Mouse (Mus musculus) spleen, postnatal 14 days (tissue): Measurements from ENCODE around the gene Slco3a1.

Source experiments
- DNase-seq, 2 experiments: peaks; one replicate each; pipeline ENCODE4 v3.0.0; 2021 to 2022; ENCODE audit warnings: low spot score in 2 of 2

The Slco3a1 gene

DNA sequence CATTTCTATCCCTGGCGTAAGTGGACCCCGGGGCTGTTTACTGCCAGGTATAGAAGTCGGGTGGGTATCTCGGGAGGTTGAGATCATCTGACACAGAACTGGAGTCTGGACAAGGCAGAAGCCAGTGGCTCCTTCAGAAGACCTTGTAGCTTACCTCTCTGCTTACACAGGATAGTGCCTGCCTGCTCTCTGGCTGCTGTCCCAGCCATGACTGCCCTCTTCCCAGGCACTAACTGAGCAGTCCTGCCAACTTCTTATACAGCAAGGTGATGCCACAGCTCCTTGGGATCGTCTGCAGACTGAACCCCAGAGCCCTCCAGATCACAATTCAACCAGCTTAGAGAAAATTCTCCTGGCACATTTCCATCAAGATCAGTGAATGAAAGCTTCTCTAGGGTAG is 26.4 kb downstream of the Slco3a1 start:
- DNase-seq: no peak

DNA sequence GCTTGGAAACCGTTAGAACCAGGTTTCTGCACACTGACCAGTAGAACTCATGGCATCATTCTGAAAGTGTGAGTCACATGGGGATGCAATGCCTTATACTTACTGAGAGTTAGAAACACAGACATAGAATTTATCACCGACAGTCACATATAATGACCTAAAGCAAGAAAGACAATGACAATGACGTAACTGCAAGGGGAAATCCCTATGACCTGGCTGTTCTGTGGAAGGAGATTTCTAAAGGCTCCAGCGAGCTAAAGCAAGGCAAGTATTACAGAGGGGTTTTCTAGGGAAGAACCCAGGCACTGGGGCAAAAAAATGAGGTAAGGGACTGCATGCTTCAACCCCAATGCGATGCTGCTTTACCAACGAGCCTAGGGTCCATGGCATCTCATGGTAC is 26.9 kb downstream of the Slco3a1 start:
- no peak for DNase-seq

GRCm38 (mm10) chr7:74526030-74526429 is 28.6 kb downstream of the Slco3a1 start:
- DNase-seq: no peak

GRCm38 (mm10) chr7:74525586-74525985 is 29.0 kb downstream of the Slco3a1 start:
- DNase-seq: no peak

GRCm38 (mm10) chr7:74524188-74524971 is 30.2 kb downstream of the Slco3a1 start:
- no peak for DNase-seq

DNA sequence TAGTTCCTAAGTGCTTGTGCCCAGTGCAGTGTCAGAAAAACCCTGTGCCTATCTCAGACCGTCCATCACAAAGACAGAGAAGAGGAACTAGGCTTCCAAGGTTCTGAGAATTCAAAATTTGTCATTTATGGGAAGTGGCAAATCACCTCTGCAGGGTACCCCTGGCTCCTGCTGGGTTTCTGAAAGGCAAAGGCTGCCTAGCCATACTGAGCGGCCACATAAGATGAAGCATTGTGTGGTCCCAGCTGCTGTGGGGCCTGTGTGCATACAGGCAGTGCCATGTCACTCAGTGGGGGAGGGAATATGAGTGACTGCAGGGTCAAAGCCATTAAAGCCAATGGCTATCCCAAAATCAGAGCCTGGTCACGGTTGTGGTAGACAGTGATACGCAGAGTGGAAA is 31.5 kb downstream of the Slco3a1 start:
- no peak for DNase-seq

- no peak for DNase-seq
Observed at GRCm38 (mm10) chr7:74522260-74522659, 32.3 kb downstream of the Slco3a1 start.

DNA sequence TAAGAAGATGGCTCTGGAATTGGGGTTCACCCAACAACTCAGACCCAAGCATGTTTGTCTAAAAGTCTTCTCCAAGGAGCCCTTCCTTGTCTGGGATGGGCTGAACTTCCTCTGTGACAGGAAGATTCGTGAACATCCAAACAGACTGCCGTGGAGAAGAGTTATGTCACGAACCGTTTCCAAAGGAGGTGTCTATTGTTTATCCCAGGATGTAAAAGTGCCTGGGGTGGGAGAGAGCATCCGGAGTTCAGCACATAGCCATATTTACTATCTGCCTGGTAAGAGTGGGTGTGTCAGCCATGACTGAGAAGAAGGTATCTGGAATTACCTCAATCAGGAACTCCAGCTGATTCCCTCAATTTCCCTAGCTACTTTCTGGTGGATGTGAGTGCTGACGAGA is 35.2 kb downstream of the Slco3a1 start:
- no peak for DNase-seq

DNA sequence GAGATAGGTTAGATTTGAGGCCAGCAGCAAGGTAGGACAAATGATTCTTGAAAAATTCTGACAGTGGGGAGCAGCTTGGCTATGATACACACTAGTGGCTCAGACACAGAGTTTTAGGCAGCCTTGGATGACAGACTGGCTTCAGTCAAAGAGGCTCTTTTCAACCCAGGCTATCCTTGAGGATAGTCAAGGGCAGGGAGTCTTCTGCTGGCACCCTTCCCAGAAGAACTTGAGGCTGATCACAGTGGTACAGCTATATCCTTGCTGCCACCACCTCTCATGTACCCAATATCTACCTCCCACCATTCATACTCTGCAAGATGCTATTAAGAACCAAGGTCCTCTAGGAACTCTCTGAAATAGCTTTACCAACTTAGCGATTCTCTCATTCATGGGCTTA is 35.8 kb downstream of the Slco3a1 start:
- DNase-seq: no peak

DNA sequence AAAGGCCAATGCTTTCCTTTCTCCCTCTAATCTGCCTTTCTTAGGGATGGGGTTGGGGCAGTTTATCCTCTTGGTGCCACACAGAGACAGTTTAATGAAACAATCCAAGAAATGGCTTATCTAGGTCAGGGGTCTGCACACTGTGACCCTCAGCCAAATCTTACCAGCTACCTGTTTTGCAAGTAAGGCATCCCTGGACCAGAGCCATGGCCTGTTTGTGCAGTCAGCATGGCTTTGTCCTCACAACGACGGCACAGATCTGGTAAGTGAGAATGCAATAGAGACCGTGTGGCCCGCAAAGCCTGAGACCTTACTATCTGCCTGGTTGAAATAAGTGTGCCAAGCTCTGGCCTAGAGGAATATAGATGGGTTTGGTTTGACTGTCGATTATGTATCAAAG is 36.3 kb downstream of the Slco3a1 start:
- no peak for DNase-seq

DNA sequence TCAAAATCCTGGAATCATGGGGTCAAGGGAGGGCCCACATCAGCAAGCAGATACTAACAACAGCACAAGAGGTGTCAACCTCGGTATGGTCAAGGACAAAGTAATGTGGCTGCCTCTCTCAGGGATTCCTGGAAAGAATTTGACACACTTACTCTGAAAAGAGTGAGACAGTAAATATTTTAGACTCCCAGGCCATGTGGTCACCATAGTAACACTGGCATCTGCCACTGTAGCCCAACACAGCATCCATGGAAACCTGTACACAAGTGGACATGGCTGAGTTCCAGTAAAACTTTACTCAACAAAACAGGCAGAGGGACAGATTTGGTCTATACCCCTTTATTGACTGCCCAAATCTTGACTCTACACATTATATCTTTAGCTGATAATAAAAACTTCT is 43.9 kb downstream of the Slco3a1 start:
- DNase-seq: no peak

- no peak for DNase-seq
Observed at GRCm38 (mm10) chr7:74508205-74508604, 46.4 kb downstream of the Slco3a1 start.

DNA sequence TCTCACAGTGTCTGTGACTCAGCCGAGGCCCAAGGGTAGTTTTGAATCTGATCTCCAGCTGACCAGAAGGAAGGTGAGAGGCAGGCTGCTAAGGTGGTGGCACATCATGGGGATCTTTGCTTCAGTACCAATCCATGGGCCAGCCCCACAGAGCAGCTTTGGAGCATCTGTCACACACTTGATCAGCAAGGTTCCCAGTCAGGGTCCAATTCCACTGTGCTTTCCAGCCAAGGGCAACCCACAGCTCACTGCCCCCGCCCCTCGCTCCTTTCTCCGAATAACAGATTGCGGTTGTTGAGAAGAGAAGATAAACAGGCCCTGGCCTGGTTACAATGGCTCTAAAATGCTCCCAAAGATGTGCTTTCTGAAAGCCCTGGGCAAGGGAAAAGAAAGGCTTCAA is 47.7 kb downstream of the Slco3a1 start:
- no peak for DNase-seq

DNA sequence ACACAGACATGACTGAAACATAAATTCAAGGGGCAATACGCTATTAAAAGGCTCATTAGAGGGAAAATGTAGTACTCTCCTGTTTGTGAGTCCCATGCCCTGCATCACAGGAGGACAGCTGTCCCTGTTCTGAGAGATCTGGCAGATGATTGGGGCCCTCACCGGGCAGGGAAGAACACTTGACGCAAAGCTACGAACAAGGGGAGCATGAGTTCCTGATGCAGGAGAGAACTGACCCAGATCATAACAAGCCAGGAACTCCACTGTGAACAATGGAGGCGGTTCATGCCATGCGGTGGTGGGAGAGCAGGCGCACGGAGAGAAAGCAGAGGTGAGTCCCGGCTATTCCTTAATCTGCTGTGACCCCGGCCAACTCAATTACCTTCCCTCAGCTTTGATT is 48.9 kb downstream of the Slco3a1 start:
- no peak for DNase-seq

DNA sequence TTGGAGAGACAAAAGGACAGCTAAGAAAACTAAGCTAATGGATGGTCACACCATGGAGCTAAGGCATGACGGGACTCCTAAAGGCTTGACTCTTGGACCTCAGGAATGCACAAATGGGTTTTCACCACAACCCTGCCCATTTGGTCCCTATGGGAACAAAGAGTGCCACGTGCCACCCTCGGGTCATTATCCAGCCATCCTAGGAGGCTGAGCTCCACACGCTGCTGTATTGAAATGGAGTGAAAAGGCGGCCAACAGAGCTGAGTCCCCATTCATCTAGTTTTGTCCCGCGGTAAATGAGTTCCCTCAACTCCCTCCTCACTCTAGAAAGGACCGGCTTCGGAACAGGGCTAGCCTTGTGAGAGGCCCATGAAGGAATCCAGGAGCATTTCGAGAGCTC is 53.4 kb downstream of the Slco3a1 start:
- no peak for DNase-seq

- DNase-seq: no peak
Observed at GRCm38 (mm10) chr7:74499470-74499869, 55.1 kb downstream of the Slco3a1 start.

GRCm38 (mm10) chr7:74498266-74498980 is 56.2 kb downstream of the Slco3a1 start:
- no peak for DNase-seq

- no peak for DNase-seq
Observed at GRCm38 (mm10) chr7:74497203-74497602, 57.4 kb downstream of the Slco3a1 start.

DNA sequence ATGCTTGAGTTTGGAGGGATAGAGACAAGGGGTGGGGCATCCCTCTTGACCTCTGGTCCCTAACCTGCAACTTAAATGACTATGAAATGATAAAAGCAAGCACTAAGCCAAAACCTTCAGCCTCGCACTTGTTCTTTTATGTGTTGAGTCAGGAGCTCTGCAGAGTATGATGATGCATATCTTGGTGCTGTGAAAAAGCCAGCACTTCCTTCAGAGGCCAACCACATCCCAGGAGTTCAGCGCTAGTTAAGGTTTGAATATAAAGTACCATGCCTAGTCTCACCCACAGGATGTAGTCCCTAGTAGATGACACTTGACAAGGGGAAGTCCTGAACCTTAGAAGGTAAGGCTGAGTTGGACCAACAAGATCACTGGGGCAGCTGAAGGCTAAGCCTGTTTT is 59.1 kb downstream of the Slco3a1 start:
- DNase-seq: no peak

GRCm38 (mm10) chr7:74493775-74494174 is 60.8 kb downstream of the Slco3a1 start:
- no peak for DNase-seq

- DNase-seq: no peak
Observed at GRCm38 (mm10) chr7:74491683-74492355, 62.8 kb downstream of the Slco3a1 start.

DNA sequence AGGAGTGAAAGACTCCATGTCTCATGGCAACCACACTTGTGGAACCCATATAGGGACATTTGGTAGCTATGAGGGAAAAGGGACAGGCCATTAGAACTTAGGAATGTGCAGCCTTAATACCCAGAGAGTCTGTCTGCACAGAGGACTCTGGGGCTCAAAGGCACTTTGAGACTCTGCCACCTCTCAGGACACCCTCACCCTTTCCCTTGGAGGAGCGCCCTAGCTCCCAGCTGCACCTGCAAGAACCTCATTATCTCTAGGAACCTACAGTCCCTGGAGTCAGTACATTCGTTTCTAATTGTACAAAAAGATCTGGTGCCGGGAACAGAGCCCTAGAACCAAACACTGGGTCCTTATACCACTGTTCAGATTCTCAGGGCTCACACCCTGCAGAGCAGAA is 66.4 kb downstream of the Slco3a1 start:
- DNase-seq: no peak

GRCm38 (mm10) chr7:74487727-74488126 is 66.9 kb downstream of the Slco3a1 start:
- DNase-seq: no peak
